Mouse (Mus musculus) neutrophil, adult 5-6 weeks (primary cell): ENCODE results near the gene Zswim5. TPM values are rescaled to one million over a fixed set of nuclear protein-coding genes. Genes with fewer than 3 reads are reported as not detected.
A peak's percentile ranks its signal among the peaks of the same experiment; 100 is the strongest.

Experiments
- ATAC-seq: fragments of 151-379, 151-347 bp; 2 replicates; pipeline ENCODE4 v1.8.0; 2017; ENCODE audit warnings: mild to moderate bottlenecking, moderate TSS enrichment; ENCODE audit not compliant: insufficient number of reproducible peaks, poor library complexity, low FRiP score, severe bottlenecking; ENCODE audit errors: extremely low read depth
- total RNA-seq: library from RNA; stranded (forward); fragments of 200-1000 nt; gene quantifications from 2 replicates; pipeline ENCODE4 v1.2.3, GENCODE M21; 2017

Zswim5 gene
- total RNA-seq, 1 experiment from 2014 or later, result 0.12 TPM

DNA sequence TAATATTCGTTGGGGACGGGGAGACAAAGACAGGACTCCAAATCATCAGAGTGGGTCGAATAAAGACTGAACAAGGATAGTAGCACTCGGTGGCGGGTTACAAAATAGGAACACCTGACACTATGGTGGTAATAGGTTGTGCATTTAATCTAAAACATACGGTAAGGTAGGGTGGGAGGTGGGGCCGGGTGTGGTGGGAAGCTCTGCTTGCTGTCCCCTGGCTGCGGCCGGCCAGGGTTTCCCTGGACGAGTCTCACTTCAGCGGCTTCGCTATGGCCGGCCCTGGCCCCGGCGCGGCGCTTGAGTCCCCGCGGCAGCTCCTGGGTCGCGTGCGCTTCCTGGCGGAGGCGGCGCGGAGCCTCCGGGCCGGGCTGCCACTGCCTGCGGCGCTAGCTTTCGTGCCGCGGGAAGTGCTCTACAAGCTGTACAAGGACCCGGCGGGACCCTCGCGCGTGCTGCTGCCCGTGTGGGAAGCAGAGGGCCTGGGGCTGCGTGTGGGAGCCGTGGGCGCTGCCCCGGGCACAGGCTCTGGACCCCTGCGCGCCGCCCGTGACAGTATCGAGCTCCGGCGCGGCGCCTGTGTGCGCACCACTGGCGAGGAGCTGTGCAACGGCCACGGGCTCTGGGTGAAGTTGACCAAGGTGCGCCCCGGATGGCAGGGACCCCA lies 118.1 kb downstream of the Zswim5 start, which contains the start of gene Hectd3:
Gene Hectd3 (plus strand): TSS at position 187 of the 667 bp plus-strand sequence.
- ATAC-seq, result peak; percentile 35

DNA sequence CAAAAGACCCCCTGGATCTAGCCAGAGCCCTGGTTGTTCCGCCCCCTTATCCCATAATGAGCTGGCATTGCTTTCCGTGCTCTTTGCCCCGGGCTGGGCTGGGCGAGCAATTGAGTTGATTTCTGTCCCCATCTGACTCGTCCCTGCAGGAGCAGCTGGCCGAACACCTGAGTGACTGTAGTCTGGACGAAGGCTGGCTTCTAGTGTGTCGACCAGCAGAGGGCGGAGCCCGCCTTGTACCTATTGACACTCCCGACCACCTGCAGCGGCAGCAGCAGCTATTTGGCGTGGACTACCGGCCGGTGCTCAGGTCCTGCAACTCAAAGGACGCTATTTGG lies 118.6 kb downstream of the Zswim5 start:
- ATAC-seq, result no peak

DNA sequence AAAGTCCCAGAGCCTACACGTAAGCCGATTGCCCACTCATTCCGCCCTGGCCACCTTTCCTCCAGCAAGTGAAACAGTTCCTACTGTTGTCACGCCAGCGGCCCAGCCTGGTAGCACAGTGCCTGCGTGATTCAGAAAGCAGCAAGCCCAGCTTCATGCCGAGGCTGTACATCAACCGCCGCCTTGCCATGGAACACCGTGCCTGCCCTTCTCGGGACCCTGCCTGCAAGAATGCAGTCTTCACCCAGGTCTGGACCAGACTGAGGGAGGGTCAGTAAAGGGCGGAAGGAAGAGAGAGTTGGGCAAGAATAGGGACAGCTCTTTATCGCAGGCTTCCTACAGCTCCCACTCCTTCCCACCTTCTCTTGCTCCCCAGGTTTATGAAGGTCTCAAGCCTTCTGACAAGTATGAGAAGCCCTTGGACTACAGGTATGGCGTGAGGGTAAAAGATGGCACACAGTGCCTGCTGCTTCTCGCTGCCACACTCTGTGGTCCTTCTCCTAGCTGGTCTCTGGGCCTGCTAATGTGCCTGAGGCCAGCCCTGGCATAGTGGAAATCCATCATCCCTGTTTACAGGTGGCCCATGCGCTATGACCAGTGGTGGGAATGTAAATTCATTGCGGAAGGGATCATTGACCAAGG lies 122.5 kb downstream of the Zswim5 start:
- no peak for ATAC-seq

DNA sequence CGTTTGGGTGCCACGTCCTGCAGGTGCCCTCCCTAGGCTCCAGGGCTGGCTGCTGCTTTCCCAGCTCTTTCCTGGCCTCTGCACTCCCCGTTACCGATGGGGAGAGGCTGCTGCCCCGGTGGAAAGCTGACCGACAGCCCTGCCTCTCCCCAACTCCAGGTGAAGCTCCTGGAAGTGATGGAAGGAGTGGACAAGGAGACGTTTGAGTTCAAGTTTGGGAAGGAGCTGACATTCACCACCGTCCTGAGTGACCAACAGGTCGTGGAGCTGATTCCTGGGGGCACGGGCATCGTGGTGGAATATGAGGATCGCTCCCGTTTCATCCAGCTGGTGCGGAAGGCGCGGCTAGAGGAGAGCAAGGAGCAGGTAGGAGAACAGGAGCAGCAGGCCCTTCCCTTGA lies 124.8 kb downstream of the Zswim5 start:
- no peak for ATAC-seq

DNA sequence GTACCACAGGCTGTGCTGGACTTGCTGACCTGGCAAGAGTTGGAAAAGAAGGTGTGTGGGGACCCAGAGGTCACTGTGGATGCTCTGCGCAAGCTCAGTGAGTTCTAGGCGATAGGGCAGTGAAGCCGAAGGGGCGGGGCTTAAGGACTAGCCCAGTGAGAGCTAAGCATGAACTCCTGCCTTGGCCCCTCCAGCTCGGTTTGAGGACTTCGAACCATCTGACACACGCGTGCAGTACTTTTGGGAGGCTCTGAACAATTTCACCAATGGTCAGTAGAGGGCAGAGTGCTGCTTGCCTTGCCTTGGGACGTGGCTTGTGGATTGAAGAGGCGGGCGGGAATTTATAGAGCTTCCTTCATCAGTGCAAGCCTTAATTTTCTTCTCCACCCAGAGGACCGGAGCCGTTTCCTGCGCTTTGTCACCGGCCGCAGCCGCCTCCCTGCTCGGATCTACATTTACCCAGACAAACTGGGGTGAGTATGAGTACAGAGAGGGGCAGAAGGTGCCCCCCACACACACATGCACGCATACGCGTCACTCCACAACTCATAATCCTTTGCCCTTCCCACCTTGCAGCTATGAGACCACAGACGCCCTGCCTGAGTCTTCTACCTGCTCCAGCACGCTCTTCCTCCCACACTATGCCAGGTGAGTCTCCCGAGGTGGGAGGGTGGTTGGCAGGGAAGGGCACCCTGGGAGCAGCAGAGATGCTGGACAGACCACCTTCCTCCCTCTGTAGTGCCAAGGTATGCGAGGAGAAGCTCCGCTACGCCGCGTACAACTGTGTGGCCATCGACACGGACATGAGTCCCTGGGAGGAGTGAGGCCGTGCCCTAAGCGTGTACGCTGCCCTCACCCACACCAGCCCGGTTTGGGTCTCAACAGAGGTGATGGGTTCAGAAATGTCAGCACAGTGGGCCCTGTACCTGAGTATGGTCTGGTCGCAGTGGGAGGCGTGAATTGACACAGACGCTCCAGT lies 125.7 kb downstream of the Zswim5 start:
- ATAC-seq, result peak; percentile 37; the same call in 1 of the 2 replicates

DNA sequence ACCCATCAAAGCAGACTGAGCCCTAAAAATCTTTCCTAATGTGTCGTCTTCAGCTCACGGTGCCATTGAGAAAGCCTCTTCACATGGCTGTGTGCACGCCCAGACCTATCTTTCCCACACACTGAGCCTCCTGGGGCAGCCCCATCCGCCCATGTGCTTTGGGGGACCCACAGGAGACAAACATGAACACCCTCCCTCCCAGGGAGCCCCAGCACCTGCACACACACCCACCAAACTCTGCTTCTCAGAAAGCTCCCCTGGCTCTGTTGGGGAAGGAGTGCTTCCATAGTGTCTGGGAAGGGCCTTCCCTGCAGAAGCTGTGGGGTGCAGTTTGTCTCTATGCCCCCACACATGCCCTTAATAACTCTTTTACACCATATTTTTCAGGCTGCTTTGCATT lies 127.5 kb downstream of the Zswim5 start:
- no peak for ATAC-seq

DNA sequence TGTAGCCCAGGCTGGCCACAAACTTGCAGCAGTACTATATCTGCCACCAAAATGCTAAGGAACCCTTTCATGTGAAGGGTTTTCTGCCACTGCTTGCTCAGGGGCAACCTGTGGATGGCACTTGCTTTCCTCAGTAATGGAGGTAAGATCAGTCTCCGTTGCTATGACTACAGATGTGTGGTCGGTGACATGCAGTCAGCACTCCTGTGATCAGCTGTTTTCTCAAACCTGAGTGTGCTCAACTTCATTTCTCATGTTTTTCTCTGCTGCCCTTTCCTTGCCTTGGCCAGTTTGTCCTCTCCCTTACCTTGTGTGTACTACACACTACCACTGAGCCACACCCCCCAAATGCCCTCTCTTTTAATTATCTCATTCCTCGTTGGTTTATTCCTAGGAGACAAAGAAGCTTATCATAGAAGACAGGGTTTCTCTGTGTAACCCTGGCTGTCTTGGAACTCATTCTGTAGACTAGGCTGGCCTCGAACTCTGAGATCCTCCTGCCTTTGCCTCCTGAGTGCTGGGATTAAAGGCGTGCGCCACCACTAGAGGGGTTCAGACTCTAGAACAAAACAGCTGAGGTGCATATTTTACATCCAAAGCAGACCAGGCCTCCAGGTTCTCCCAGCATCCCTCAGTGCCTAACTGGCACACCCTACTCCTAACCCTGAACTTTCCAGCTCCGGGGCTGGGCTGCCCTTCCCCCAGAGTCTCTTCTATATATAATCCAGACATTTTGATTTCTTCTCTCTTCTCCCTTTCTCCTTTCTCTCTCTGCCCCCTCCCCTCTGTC lies 128.6 kb downstream of the Zswim5 start:
- no peak for ATAC-seq

DNA sequence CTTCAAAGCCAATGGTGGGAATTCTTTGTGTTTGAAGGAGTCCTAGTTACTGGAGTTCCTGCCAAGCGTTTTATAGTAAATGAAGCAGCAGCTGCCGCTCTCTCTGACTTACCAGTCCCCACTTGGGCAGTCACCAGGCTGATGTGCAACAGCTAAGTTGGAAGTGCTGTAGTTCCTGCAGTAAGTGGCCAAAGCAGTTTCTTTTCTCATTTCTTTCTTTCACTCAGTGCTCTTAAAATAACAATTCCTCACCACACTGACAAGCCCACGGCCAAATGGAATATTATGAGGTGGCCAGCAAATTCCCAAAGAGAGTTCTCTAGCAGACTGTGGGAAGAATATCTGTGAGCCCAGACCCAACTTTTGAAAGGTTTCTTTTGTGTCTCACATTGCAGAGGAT lies 129.9 kb downstream of the Zswim5 start:
- ATAC-seq, result no peak

DNA sequence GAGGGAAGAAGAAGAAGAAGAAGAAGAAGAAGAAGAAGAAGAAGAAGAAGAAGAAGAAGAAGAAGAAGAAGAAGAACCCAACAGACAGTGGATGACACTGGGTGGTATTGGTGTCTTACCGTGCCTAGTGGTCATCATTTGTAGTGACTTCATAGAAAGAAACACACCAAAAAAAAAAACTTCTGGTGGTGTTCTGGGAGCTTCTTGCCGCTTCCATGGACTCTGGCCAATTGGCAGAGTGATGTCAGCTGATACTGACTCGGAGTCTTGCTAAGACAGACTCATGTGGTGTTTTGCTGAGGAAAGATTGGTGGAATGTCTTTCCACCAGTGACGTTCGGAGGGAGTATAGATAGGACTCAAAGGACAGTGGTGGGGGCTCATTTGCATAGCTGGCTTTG lies 133.1 kb downstream of the Zswim5 start:
- ATAC-seq, result no peak

DNA sequence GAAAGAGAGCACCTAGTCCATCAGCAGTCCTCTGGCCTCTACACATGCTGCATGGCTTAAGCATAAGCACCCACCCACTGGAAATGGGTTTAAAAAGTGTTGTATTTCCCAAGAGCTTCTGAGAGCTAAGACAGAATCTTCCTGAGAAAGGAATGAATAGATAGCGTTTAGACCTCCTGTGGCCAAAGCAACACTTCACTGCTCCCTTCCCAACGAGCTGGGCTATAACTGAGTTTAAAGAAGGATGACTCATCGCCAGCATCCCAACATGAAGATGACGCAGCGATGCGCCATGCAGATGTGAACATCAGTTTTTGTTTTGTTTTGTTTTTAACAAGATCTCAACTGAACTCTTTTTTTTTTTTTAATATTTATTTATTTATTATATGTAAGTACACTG lies 136.4 kb downstream of the Zswim5 start:
- no peak for ATAC-seq

DNA sequence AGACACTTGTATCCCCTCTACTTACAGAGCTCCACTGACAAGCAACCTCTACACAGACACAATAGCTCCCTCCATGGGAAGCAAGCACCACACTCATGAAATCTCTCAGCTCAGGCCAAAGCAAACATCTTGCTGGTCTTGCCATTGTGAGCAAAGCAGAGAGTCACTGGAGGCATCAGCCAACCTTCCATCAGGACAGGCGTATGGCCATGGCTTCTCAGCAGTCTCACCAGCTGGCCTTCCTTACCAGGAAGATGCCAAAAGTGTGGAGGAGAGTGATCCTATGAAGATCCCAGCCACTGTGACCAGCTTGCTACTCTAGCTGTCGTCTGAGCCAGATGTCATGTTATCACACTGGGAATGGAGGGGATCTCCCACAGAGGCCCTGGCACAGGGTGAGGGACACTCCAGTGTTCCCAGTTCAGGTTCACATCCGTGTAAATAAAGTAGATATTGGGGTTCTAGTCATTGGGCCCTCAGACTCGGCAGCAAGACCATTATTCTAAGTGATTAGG lies 137.8 kb downstream of the Zswim5 start:
- ATAC-seq, result no peak

DNA sequence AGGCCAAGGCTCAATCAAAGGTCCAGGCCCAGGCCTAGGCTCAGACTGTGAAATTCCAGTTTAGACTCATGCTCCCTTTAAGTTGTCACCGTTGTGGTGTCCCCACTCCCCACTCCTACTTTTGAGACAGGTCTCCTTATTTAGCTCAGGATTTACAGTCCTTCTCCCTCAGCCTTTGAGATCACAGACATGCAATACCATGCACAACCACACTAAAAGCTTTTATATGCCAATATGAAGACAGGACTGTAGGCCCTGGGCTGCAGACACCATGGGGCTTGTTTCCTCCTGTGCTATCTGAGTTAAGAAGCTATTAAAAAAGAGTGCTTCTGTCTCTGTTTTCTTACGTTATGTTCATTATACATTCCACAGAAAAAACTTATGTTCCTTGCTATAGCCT lies 140.6 kb downstream of the Zswim5 start:
- ATAC-seq, result no peak

DNA sequence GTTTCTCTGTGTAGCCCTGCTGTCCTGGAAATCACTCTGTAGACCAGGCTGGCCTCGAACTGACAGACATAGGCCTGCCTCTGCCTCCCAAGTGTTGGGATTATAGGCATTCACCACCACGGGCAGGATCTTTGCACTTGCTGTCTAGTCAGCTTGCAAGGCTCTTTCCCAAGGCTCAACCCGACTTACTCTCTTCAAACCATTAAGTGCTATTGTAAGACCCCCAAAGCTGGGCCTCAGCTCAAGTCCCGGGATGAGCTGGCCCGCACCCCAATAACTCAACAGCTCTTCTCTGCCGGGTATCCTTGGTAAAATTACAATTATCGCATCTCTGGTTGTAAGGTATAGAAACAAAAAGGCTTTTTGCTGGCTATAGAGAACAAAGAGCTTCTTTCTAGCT lies 141.2 kb downstream of the Zswim5 start:
- ATAC-seq, result no peak

DNA sequence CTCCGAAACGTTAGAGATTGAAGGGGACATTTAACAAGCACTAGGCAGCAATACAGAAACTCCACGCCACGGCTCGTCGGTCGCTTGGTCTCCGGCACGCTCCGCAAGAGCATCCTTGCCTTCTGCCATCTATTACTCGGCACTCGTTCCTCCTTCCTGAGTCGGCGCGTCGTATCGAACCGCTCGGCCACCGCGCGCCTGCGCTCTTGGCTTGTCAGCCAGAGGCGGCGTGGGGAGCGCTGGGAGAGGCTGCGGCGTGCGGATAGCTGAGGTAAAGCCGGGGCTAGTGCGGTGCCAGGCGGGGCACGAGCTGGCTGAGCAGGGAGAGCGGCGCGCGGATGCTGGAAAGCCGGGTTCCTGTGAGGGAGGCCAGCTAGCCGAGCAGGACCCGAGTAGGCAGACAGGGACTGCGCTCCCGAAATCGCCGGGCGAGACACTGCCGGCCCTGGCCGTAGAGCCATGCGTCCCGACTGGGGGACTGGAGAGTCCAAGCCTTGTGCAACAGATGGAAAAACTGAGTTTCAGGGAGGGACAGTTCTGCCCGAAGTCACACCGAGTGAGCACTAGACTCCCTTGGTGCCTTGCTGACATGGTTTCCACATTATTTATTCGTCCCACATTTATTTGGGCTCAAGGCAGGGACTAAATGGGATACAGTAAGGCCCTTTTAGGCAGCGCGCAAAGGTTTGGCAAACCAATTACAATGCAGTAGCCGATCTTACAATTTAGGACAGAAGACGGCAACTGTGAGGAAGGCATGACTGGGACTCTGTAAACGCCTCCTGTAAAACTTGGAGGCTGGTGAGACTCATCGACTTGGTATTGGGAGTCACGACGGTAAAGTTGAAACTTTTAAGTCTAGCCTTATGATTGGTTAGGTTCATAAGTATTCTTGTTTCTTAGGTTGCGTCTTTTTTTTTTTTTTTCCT lies 142.3 kb downstream of the Zswim5 start, which contains the start of gene Eif2b3:
Gene Eif2b3 (plus strand): TSS at position 197 of the 929 bp plus-strand sequence.
- peak; percentile 94 for ATAC-seq

DNA sequence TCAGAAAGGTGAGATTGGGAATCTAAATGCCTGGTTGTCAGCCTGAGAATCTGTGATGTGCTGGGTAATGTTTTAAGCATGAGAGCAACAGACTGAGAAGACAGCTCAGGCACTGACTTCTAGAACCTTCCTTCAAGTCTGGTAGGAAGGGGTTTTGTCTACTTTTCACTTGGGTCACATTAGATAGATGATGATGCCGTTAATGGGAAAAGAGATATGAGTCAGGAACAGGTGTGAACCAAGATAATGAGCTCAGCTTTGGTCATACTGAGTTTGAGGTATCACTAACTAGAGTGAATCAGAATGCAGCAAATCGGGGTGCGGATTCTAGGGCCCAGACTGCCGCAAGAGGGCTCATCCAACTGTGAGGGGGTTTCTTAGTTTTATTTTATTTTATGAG lies 146.3 kb downstream of the Zswim5 start:
- no peak for ATAC-seq

DNA sequence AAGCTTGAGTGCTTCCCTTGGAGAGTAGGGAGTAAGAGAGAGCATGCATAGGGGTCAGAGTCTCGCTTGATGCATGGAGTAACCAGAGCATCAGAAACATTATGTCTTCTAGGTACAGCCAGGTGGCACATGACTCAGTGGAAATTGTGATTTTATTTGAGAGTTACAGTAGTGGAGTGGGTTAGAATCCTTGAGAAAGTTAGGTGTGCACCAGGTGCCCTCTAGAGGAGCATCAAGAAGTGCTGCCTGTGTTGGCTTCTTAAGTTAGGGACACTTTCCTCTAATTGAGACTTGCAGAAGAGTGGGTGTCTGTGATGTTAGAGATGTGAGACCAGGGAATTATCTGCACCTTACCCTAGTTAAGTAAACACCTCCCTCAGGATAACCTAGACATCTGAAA lies 153.9 kb downstream of the Zswim5 start:
- ATAC-seq, result no peak
